Mouse (Mus musculus) frontal cortex, postnatal 10 days (tissue): ENCODE data around the gene Ang2.
"Not testable (repeated sequence)": the region's sequence is repeated elsewhere in the genome, so short reads cannot be mapped to it uniquely, and the experiment has no call there.

ENCODE experiments used
- DNase-seq, 2 experiments: peaks; one replicate each; pipeline ENCODE4 v3.0.0; 2022; ENCODE audit warnings: low spot score in 2 of 2, mixed read lengths in 1 of 2

The Ang2 gene

DNA sequence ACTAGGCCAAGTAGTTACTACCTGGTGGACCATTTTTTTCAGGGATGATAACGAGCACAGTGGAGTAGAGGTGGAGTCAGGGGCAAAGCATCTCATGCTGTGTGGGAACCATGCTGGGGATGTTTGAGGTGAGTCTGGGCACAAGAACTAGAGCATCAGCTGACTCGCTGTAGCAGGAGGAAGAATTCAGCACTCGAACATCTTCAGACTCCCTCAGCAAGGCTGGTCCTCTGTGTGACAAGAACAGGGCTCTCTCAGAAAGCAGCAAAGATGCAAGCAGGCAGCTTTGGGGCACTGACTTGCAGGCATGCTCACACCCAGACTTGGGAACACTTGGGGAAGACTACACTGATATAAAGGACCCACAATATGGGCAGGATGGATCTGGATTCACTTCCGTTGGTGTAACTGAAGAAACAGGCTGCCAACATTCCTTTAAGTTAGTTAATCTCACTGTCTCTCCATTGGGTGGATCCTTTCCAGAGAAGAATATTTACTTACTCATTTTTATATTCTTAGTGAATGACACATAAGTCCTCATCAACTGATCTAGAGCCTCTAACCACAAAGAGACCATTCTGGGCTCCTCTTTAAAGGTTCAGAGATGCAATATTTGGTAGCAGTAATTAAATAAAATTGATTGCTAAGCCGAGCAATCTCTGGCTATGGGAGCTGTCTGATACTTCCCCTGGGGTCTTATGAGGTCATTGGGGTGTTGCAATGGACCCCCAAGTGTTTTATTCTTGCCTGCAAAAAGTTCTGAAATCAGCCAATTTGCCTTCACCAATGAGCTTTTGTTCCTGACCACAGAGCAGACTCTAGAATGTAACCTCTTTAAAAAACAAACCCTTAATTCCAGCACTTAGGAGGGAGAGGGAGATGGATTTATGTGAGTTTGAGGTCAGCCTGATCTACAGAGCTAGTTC is at the start of gene Ang2:
TSS of gene Ang2 (minus strand) at position 51 of the 926 bp plus-strand sequence.
- DNase-seq: no peak

DNA sequence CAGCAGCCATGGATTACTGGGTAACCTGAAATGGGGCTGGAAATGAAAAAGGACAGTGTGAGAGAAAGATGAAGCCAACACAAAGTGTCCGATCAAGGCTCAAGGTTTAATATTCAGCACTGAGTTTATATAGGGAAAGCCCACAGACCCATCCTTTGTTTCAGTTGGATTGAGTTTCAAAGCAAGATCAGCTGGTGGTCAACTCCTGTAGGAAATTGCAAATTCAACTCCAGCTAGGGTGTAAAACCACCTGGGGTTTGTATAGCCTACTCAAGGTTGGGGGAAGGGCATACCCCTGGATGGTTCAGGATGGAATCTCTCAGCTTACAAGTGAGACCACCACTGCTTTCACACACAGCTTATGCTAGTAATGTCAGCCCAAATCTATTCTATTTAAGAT is 48.8 kb upstream of the Ang2 start:
- no peak for DNase-seq

DNA sequence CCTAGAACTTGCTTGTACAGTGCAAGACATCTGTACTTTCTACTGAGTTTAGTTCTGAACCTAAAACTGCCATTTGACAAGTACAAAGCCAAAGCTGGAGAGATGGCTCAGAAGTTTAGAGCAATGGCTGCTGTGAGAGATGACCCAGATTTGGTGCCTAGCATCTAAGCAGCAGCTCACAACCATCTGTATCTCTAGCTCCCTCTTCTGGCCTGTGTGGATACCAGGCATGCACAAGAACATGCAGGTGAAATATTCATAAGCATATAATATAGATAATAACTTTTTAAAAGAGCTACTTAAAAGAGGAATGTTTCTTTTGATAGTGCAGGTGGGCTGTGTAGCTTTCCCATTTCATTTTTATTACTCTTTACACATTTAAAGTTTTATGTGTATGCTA is 42.0 kb upstream of the Ang2 start:
- DNase-seq: peak; percentile 5 to 9

DNA sequence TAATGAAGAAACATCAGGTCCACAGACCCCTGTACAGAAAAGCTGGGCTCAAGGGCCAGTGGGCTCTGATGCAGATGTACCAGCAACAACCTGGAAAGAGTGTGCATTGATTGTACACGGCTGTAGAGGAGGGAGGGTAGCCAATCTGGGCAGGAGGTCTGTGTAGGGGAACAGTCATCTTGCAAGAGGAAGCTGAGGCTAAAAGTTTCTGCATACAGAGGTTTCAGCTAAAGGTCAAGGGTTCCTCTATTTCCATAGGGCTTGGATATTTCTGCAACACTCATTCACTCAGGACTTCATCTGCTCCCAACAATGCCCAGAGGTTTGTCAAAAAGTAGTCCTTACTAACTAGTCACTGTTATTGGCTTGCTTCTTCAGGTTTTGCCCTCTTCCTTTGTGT is 38.5 kb upstream of the Ang2 start:
- not testable (repeated sequence) for DNase-seq

- DNase-seq: not testable (repeated sequence)
These were observed 30.7 kb upstream of the Ang2 start for GRCm38 (mm10) chr14:51229657-51230056.

DNA sequence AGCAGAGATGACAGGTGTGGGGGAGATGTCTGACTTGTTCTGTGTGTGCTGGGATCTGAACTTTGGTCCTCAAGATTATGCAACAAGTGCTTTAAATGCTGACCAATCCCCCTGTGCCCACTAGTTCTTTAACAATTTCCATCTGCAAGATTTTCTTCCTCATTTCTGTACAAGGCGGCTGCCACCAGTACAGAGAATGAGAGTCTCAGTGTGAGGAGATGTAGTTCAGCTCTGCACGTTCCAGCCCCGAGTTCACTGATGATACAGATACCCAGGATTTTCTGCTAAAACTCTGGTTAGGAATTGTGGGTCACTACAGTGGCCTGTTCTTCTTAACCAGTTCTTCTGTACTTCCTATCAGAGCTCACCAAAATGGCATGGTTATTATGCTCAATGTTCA is 21.1 kb upstream of the Ang2 start:
- DNase-seq: not testable (repeated sequence)

GRCm38 (mm10) chr14:51203115-51203514 is 4.2 kb upstream of the Ang2 start, which contains the start of gene Ear14:
Gene Ear14 (plus strand): TSS chr14:51203391.
- DNase-seq: no peak

DNA sequence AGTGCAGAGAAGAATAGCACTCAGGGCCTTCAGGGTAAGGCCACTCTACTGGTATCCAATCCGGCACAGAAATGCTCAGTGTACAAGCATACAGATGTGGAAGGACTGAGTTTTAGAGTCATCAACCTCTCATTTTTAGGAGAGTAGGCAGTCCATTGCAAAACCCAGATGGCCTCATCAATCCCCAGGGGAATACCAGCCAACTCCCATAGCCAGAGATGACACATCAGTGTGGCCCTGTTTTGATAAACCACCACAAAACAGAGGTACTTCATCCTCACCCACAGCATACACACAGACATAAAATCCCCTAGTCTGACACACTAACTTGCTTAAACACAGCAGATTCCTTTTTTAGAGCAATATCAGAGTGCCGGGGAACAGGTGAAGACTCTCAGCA is 1.5 kb upstream of the Ang2 start:
- DNase-seq: no peak

GRCm38 (mm10) chr14:51200054-51200453 is 1.1 kb upstream of the Ang2 start:
- DNase-seq: peak; percentile 20 to 29

GRCm38 (mm10) chr14:51195681-51196080 is 3.3 kb downstream of the Ang2 start:
- no peak for DNase-seq

DNA sequence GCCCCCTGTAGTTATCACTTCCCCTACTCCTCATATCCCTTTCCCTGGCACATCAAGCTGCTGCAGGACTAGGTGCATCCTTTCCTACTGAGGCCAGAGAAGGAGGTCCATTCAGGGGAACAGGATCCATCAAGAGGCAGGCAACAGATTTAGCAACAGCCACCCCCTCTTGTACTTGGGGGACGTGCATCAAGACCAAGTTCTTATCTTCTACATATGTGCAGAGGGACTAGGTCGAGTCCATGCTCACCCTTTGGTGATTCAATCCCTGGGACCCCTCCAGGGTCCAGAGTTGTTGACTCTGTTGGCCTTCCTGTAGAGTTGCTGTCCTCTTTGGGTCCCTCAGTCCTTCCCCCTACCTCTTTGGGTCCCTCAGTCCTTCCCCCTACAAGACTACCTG is 17.9 kb downstream of the Ang2 start:
- not testable (repeated sequence) for DNase-seq

DNA sequence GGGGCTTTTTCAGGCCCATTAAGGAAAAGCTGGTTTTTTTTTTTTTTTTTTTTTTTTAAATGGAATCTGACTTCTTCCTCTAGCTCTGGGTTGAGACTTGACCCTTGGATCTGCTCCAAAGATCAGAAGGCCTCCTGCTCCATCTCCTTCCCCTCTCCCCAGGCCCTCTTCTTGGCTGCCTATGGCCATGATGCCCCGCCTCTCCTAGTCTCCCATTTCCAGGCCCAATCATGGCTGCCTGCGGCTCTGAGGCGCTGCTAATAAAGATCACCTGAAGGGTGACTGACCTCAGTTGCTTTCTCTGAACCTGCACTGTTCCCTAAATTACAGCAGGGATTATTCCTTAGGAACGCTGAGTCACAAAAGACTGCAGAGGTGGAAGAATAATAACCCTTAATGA is 25.1 kb downstream of the Ang2 start:
- DNase-seq: no peak

DNA sequence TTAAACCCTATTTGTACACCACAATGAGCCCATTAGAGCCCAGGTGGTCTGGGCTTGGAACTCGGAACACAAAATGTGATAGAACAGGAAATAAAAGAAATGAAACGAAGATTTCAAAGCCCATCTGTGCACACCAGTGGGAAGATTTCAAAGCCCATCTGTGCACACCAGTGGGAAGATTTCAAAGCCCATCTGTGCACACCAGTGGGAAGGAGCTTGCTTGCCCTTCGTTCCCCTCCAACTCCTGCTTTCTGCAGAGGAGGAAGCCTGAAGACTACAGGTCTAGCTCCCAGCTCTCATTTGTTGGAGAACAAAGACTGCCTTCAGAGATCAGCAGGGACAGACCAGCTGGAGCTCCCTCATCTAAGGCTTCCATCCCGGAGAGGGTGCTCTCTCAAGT is 26.0 kb downstream of the Ang2 start:
- DNase-seq: not testable (repeated sequence)

DNA sequence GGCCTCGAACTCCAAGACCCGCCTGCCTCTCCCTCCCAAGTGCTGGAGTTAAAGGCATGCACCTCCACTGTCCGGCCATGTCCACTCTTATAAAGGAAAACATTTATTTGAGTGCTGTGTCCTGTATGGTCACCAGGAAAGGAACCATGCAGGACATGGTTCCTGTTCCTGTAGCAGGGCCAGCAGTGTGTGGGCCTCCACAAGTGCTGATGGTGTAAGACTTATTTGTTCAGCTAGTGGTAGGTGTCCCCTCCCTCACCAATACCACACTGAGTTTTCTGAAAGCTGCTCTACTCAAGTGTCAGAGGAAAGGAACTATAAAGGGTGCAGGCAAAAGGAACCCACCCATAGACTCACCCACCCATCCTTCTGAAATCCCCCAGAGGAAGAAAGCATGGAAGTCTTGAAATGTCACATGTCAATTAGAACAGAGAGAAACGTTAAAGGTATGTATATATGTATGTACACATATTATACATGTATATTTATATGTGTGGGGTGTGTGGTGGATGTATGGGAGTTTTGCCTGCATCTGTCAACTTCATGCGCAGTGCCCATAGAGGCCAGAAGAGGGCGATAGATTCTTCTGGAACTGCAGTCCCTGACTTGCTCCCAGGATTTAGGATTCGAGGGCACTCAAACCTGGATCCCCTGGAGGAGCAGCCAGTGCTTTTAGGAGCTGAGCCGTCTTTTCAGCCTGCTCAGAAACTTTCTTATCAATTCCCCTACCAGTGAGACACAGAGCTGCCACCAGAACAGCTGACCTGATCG is 26.7 kb downstream of the Ang2 start:
- DNase-seq: not testable (repeated sequence)

GRCm38 (mm10) chr14:51166068-51166467 is 32.9 kb downstream of the Ang2 start:
- no peak for DNase-seq

GRCm38 (mm10) chr14:51165435-51165834 is 33.5 kb downstream of the Ang2 start:
- no peak for DNase-seq

GRCm38 (mm10) chr14:51163323-51163722 is 35.6 kb downstream of the Ang2 start:
- DNase-seq: not testable (repeated sequence)

- not testable (repeated sequence) for DNase-seq
These were observed 37.0 kb downstream of the Ang2 start, which contains the start of gene Rnase2b for GRCm38 (mm10) chr14:51161976-51162375. Gene Rnase2b (plus strand): TSS chr14:51162260.

- DNase-seq: no peak
These were observed 41.9 kb downstream of the Ang2 start for GRCm38 (mm10) chr14:51157072-51157471.

DNA sequence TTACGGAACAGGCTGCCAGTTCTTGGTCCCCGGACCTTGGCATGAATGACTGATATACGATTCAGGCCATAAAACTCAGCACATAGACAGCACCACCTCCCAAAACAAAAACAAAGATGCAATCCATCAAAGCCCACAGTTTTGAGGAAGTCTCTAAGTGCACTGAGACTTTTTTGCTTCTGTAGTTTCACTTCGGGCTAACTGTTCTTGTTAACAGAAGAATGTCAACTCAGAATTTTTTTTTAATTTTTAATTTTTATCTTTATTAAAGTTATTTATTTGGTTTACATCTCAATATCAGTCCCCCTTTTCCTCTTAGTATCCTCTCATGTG is 42.2 kb downstream of the Ang2 start:
- DNase-seq: no peak

- no peak for DNase-seq
These were observed 42.8 kb downstream of the Ang2 start for GRCm38 (mm10) chr14:51156056-51156735.

- DNase-seq: no peak
These were observed 46.6 kb downstream of the Ang2 start for GRCm38 (mm10) chr14:51152249-51152870.
